Mouse (Mus musculus) hematopoietic stem cell, adult 5-6 weeks (primary cell): ENCODE results near the gene Lmbrd2. TPM values are rescaled to one million over a fixed set of nuclear protein-coding genes. Genes with fewer than 3 reads are reported as not detected.
"Not testable (repeated sequence)": the region's sequence is repeated elsewhere in the genome, so short reads cannot be mapped to it uniquely, and the experiment has no call there.

ENCODE experiments used
- ATAC-seq, 2 experiments: fragments of 125-278 bp in 1 of 2; replicated peaks in 1 of 2; 2 replicates each; pipeline ENCODE4 v1.8.0; 2016 to 2017; ENCODE audit warnings: inconsistent platforms in 2 of 2, mild to moderate bottlenecking in 2 of 2, moderate number of reproducible peaks in 2 of 2, low read depth in 1 of 2, moderate TSS enrichment in 1 of 2; ENCODE audit not compliant: low FRiP score in 2 of 2, poor library complexity in 2 of 2, severe bottlenecking in 2 of 2, insufficient read depth in 1 of 2, low TSS enrichment in 1 of 2
- total RNA-seq: library from RNA; stranded (forward); fragments of 172-1452, 232-1000 nt; gene quantifications from 2 replicates; pipeline ENCODE4 v1.2.3, GENCODE M21; 2017

The Lmbrd2 gene
- total RNA-seq, 1 experiment from 2014 or later = 11.3 TPM

DNA sequence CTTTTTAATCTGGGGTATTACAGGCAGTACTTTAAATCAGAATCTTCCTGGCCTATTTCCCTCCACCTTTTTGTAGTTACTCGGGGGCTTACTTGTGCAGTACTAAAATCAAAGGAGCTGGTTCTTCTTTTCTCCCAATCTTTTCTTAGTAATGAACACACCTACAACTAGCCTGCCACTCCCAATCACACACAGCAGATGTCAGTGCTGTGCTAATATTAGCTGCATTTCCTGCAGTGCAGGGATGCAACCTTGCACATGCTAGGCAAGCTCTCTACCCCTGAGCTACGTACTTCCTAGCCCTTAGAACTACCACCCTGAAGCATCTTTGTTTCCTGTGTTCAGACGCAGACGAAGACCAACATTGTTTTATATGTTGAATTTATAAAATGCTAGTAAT, 90.6 kb downstream of the Lmbrd2 start:
- ATAC-seq = not testable (repeated sequence)

DNA sequence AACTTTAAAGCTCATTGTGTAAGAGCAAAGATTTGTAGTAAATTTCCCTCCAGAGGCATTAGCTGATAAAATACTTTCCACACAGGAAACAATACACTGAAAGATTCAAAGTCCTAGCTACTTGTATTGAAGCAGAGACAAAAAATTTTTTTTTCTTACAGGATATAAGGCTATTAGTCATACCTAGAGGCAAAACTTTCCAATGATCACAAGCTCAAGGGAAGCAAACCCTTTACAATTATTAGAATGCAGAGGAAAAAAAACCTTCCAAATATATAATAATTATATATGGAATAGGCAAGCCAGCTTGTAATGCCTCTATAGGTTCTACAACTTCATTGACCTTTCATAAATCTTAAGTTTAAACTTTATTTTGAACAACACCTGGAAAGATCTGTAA, 106.0 kb downstream of the Lmbrd2 start:
- no peak for ATAC-seq

Other genes with a start within 250 kb of the Lmbrd2 start
- not detected in 2 replicates for gene Ranbp3l, start 172.6 kb upstream of the Lmbrd2 start, total RNA-seq
- 71.3 and 80.0 TPM in 2 replicates for gene Nadk2, start 69.3 kb upstream of the Lmbrd2 start, total RNA-seq
- gene Skp2, start 14.9 kb downstream of the Lmbrd2 start, total RNA-seq = 12.6 and 13.1 TPM in 2 replicates
- not detected in 2 replicates for gene Ugt3a1, start 136.3 kb downstream of the Lmbrd2 start, total RNA-seq
- gene Ugt3a2, start 195.0 kb downstream of the Lmbrd2 start, total RNA-seq = not detected in 2 replicates